Mouse (Mus musculus) small intestine, adult 2 months (tissue): ENCODE results near the gene Reck. TPM values are rescaled to one million over a fixed set of nuclear protein-coding genes. Genes with fewer than 3 reads are reported as not detected.

Experiments used
- H3K27ac ChIP-seq: fragments of 200-500 bp; 2 replicates; pipeline ENCODE4 v1.5.1; 2012; ENCODE audit warnings: low read depth, low read length, control low read depth, inconsistent platforms; ENCODE audit not compliant: insufficient read depth
- H3K27me3 ChIP-seq: fragments of 200-500 bp; 2 replicates; pipeline ENCODE4 v1.6.1; 2012; ENCODE audit warnings: mild to moderate bottlenecking, moderate library complexity, low read length, inconsistent platforms; ENCODE audit not compliant: control insufficient read depth, insufficient read depth
- H3K36me3 ChIP-seq: fragments of 200-500 bp; 2 replicates; pipeline ENCODE4 v1.6.1; 2012; ENCODE audit warnings: mild to moderate bottlenecking, low read length, control low read depth, inconsistent platforms; ENCODE audit not compliant: control insufficient read depth, insufficient read depth
- H3K4me1 ChIP-seq: fragments of 200-500 bp; 2 replicates; pipeline ENCODE4 v1.6.1; 2012; ENCODE audit warnings: low read length, inconsistent platforms, mixed read lengths; ENCODE audit not compliant: control insufficient read depth, insufficient read depth, insufficient read length
- H3K4me3 ChIP-seq: fragments of 200-500 bp; 2 replicates; pipeline ENCODE4 v1.5.1; 2012; ENCODE audit warnings: low read depth, mild to moderate bottlenecking, control low read depth, inconsistent platforms, low read length, moderate library complexity
- CTCF ChIP-seq: fragments of 200-500 bp; IDR thresholded peaks from 2 replicates; pipeline ENCODE4 v1.5.1; 2012; ENCODE audit warnings: low read depth, mild to moderate bottlenecking, control low read depth, inconsistent platforms, low read length, moderate library complexity, mixed read lengths; ENCODE audit not compliant: insufficient replicate concordance, insufficient read length; ENCODE audit errors: extremely low read depth
- POLR2A ChIP-seq: fragments of 200-500 bp; IDR thresholded peaks from 2 replicates; pipeline ENCODE4 v1.6.1; 2012; ENCODE audit warnings: low read depth, mild to moderate bottlenecking, control low read depth, inconsistent platforms, low read length, moderate library complexity
- WGBS: fragments of 180-500 bp; shearing (Covaris S2); methylation state at CpG from one replicate; pipeline ENCODE4 v1.1.7; 2018; 5-methylcytosine and 5-hydroxymethylcytosine counted together
- polyA plus RNA-seq: library from polyadenylated mRNA; depleted of rRNA; stranded (reverse); fragments of >200 nt; gene quantifications from 2 replicates; pipeline ENCODE4 v1.2.3, GENCODE M21; 2012; rRNA removed

Reck gene
- polyA plus RNA-seq: 1.3 and 2.1 TPM in 2 replicates

- peaks cover 4% of the 10 kb centered on the region for H3K4me1 ChIP-seq
- H3K36me3 ChIP-seq: no peaks in the 10 kb centered on the region
- H3K27me3 ChIP-seq: peaks cover 13% of the 10 kb centered on the region; the same call in 1 of the 2 replicates
- TF ChIP-seq CTCF: no peak
- TF ChIP-seq POLR2A: no peak
- peak within 1 kb of the TSS; percentile 96 for H3K4me3 ChIP-seq
- H3K27ac ChIP-seq: no peak within 1 kb of the TSS
- under 1% methylated on average over 69 of the region's 73 CpGs for WGBS
These were observed at the start of gene Reck for GRCm38 (mm10) chr4:43875160-43875918. Reck (plus strand) TSS chr4:43875530.

- no peak for TF ChIP-seq POLR2A
- TF ChIP-seq CTCF: no peak
- 91% methylated on average over 4 of the region's 4 CpGs for WGBS
These were observed 46.5 kb upstream of the Reck start for GRCm38 (mm10) chr4:43828806-43829205.

GRCm38 (mm10) chr4:43832031-43832430, 43.3 kb upstream of the Reck start:
- no peaks in the 10 kb centered on the region for H3K27me3 ChIP-seq
- no peak for TF ChIP-seq CTCF
- no peak for TF ChIP-seq POLR2A
- no peaks in the 10 kb centered on the region for H3K36me3 ChIP-seq
- H3K4me3 ChIP-seq: no peak overlapping the region
- 65% methylated on average over 5 of the region's 5 CpGs for WGBS
- no peaks in the 10 kb centered on the region for H3K4me1 ChIP-seq
- no peak overlapping the region for H3K27ac ChIP-seq

More at GRCm38 (mm10) chr4:43828806-43829205, 46.5 kb upstream of the Reck start:
- H3K27ac ChIP-seq: no peak overlapping the region
- H3K27me3 ChIP-seq: no peaks in the 10 kb centered on the region
- H3K4me1 ChIP-seq: no peaks in the 10 kb centered on the region
- H3K4me3 ChIP-seq: no peak overlapping the region
- no peaks in the 10 kb centered on the region for H3K36me3 ChIP-seq

- Histone ChIP-seq H3K27me3 (no peaks in the 10 kb centered on the region), H3K4me3 (no peak overlapping the region), H3K36me3 (no peaks in the 10 kb centered on the region), H3K27ac (no peak overlapping the region), H3K4me1 (no peaks in the 10 kb centered on the region)
- 69% methylated on average over 5 of the region's 5 CpGs for WGBS
- TF ChIP-seq CTCF: no peak
- no peak for TF ChIP-seq POLR2A
These were observed 41.6 kb upstream of the Reck start for GRCm38 (mm10) chr4:43833752-43834151.

- Histone ChIP-seq H3K4me3 (no peak overlapping the region), H3K27me3 (no peaks in the 10 kb centered on the region), H3K4me1 (no peaks in the 10 kb centered on the region), H3K27ac (no peak overlapping the region), H3K36me3 (no peaks in the 10 kb centered on the region)
- 48% methylated on average over 4 of the region's 4 CpGs for WGBS
- TF ChIP-seq POLR2A (no peak), CTCF (no peak)
These were observed 40.6 kb upstream of the Reck start for GRCm38 (mm10) chr4:43834749-43835148.

GRCm38 (mm10) chr4:43838326-43838725, 37.0 kb upstream of the Reck start:
- H3K4me1 ChIP-seq: no peaks in the 10 kb centered on the region
- WGBS: 67% methylated on average over 3 of the region's 3 CpGs
- TF ChIP-seq CTCF (no peak), POLR2A (no peak)

GRCm38 (mm10) chr4:43840101-43840500, 35.2 kb upstream of the Reck start, which contains the start of gene Olfr157:
Olfr157 (minus strand) TSS chr4:43840201.
- H3K27me3 ChIP-seq: no peaks in the 10 kb centered on the region
- H3K4me1 ChIP-seq: no peaks in the 10 kb centered on the region
- no peak for TF ChIP-seq CTCF
- TF ChIP-seq POLR2A: no peak
- no peaks in the 10 kb centered on the region for H3K36me3 ChIP-seq
- H3K27ac ChIP-seq: no peak within 1 kb of the TSS
- WGBS: 54% methylated on average over 1 of the region's 1 CpGs
- no peak within 1 kb of the TSS for H3K4me3 ChIP-seq

More at GRCm38 (mm10) chr4:43838326-43838725, 37.0 kb upstream of the Reck start:
- no peaks in the 10 kb centered on the region for H3K27me3 ChIP-seq
- H3K4me3 ChIP-seq: no peak overlapping the region
- no peaks in the 10 kb centered on the region for H3K36me3 ChIP-seq
- no peak overlapping the region for H3K27ac ChIP-seq
